Mouse (Mus musculus) kidney, embryonic 16.5 days (tissue): ENCODE measurements around the gene Msi2. TPM values are rescaled to one million over a fixed set of nuclear protein-coding genes. Genes with fewer than 3 reads are reported as not detected.
A peak's percentile ranks its signal among the peaks of the same experiment; 100 is the strongest.

Source experiments
- ATAC-seq: fragments of 200-750 bp; cut with Nextera tagmentation; 2 replicates; pipeline ENCODE4 v1.8.0; 2017; ENCODE audit warnings: moderate TSS enrichment; ENCODE audit not compliant: low FRiP score, low TSS enrichment
- H3K27ac ChIP-seq: fragments of 300-500 bp; sonication (generic); 2 replicates; pipeline ENCODE4 v1.5.1; 2014; ENCODE audit warnings: low read length
- H3K27me3 ChIP-seq: fragments of 300-500 bp; sonication (generic); 2 replicates; pipeline ENCODE4 v1.6.1; 2014; ENCODE audit warnings: low read length, control low read depth, mixed read lengths; ENCODE audit not compliant: insufficient read depth
- H3K36me3 ChIP-seq: fragments of 300-500 bp; sonication (generic); 2 replicates; pipeline ENCODE4 v1.6.1; 2014; ENCODE audit warnings: low read length, control low read depth, mixed read lengths; ENCODE audit not compliant: insufficient read depth
- H3K4me1 ChIP-seq: fragments of 300-500 bp; sonication (generic); 2 replicates; pipeline ENCODE4 v1.6.1; 2014; ENCODE audit warnings: low read length, control low read depth, mixed read lengths; ENCODE audit not compliant: insufficient read depth
- H3K4me2 ChIP-seq: fragments of 300-500 bp; sonication (generic); replicated peaks from 2 replicates; pipeline ENCODE4 v1.6.1; 2014; ENCODE audit warnings: low read depth, low read length
- H3K4me3 ChIP-seq: fragments of 300-500 bp; sonication (generic); 2 replicates; pipeline ENCODE4 v1.5.1; 2014; ENCODE audit warnings: mild to moderate bottlenecking, low read length
- H3K9ac ChIP-seq: fragments of 300-500 bp; sonication (generic); replicated peaks from 2 replicates; pipeline ENCODE4 v1.6.1; 2014; ENCODE audit warnings: low read length
- H3K9me3 ChIP-seq: fragments of 300-500 bp; sonication (generic); 2 replicates; pipeline ENCODE4 v1.6.1; 2016; ENCODE audit warnings: low read length, control low read depth
- WGBS: fragments of 180-500 bp; shearing (Covaris S2); extraction: QIAGEN DNeasy Blood & Tissue Kit; methylation state at CpG from one replicate; pipeline ENCODE4 v1.1.7; 2014; 5-methylcytosine and 5-hydroxymethylcytosine counted together
- polyA plus RNA-seq: library from polyadenylated mRNA; unstranded; fragments of >200 nt; fragmentation: Nextera tagmentation; extraction: Ambion mirVana; gene quantifications from 2 replicates; pipeline ENCODE4 v1.2.1, GENCODE M21; 2015

Msi2 gene
- polyA plus RNA-seq, 1 experiment from 2014 or later = 24.3 TPM

DNA sequence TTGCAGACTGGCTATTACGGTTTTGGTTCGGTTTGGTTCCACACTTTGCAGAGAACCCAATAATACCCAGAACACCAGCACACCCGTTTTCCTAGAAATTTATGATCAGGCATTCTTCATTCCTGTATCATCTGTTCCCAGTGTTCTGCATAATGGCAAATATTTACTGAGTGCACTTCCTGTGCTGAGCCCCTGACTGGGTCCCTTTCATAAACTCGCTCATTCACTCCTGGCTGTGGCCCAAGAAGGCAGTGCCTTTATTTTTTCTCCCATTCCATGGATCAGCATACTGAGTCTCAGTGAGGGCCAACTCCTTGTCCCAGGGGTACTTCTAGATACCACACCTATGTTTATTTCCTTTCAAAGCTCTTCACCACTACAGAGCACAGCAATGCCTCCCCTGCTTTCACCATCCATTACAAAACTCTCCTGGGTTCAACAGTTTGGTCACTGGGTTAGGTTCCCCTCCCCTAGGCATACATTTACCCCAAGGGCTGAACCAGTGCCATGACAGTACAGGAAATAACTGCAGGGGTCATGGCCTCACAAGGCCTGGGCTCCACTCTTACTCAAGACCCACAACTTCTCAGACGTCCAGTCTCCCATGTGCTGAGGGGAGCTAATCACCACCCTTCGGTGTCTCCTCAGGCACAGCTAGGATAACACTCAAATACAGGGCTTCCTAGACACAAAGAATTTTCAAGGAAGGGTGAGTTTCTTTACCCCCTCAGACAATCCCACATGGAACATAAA is 160.3 kb downstream of the Msi2 start:
- Histone ChIP-seq H3K36me3 (no peaks in the 10 kb centered on the region), H3K27ac (peak overlapping the region; percentile 81), H3K4me2 (no peak overlapping the region), H3K9me3 (no peaks in the 10 kb centered on the region), H3K4me3 (no peak overlapping the region), H3K9ac (0 out of 2 replicates have a peak overlapping the region, but pooled peaks have one; percentile 9), H3K27me3 (no peaks in the 10 kb centered on the region), H3K4me1 (peaks cover 88% of the 10 kb centered on the region)
- no peak for ATAC-seq
- 42% methylated on average over 6 of the region's 6 CpGs for WGBS

DNA sequence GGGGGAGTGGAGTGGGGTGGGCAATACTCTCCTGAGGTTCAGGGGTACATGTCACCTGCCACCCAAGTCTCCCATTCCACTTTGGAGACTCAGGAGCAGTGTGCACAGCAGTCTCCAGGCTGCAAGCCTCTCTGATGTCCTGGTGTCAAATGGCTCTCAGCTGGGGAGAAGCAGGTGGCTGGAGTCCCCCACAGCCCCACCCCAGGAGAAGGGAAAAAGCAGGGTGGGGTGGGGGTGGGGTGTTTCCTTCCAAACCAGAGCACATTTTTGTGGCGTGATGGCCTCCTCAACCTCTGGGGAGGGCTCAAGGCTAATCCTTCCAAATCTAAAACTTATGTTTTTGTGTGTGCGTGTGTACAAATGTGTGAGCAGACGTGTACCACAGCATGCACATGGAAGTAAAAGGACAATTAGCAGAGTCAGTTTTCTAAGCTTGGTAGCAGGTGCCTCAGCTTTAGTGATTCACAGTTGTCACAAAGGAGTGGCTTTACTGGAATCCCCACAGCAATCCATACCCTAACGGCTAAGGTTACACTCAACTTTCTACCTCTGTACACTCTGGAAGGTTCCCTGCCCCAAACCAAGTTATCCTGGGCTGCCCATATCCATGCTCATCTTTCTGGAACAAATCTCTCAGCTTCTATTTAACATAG is 161.1 kb downstream of the Msi2 start:
- Histone ChIP-seq H3K4me1 (peaks cover 95% of the 10 kb centered on the region), H3K36me3 (no peaks in the 10 kb centered on the region), H3K9me3 (no peaks in the 10 kb centered on the region), H3K27me3 (no peaks in the 10 kb centered on the region), H3K27ac (peak overlapping the region; percentile 81), H3K4me3 (no peak overlapping the region), H3K4me2 (no peak overlapping the region), H3K9ac (0 out of 2 replicates have a peak overlapping the region, but pooled peaks have one; percentile 9)
- no peak for ATAC-seq
- WGBS = 52% methylated on average over 4 of the region's 4 CpGs

DNA sequence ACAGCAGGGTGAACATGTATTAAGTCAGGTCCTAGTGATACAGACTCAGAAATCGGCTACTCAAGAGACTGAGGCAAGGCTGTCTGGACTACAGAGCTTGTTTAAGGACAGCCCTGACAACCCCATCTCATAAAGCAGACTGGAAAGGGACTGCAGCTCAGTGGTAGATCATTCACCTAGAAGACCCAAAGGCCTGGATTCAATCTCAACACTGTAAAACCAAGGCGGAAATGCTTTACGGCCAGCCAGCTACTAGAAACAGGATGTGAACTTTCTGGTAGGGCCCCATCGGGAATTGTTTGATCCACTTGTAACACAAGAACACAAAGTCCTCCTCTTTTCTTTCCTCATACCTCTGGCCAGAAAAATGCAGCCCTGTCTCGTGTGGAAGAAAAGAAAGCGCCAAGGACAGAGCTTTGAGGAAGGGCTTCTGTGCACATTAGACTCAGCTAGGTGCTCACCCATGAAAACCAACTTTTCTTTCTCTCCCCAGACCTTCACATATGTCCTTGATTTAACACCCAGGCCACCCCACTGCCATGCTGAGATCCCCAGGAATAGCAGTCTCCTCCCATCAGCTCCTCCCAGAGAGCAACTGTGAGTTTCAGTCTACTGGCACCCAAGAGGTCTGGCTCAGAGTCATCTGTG is 162.3 kb downstream of the Msi2 start:
- peaks cover 95% of the 10 kb centered on the region for H3K4me1 ChIP-seq
- ATAC-seq = peak; percentile 44
- 0 out of 2 replicates have a peak overlapping the region, but pooled peaks have one; percentile 12 for H3K4me2 ChIP-seq
- peak overlapping the region; percentile 93 for H3K27ac ChIP-seq
- H3K9me3 ChIP-seq = no peaks in the 10 kb centered on the region
- no peak overlapping the region for H3K4me3 ChIP-seq
- 7% methylated on average over 6 of the region's 6 CpGs for WGBS
- no peaks in the 10 kb centered on the region for H3K27me3 ChIP-seq
- H3K9ac ChIP-seq = peak overlapping the region; percentile 47; the same call in 1 of the 2 replicates
- no peaks in the 10 kb centered on the region for H3K36me3 ChIP-seq

DNA sequence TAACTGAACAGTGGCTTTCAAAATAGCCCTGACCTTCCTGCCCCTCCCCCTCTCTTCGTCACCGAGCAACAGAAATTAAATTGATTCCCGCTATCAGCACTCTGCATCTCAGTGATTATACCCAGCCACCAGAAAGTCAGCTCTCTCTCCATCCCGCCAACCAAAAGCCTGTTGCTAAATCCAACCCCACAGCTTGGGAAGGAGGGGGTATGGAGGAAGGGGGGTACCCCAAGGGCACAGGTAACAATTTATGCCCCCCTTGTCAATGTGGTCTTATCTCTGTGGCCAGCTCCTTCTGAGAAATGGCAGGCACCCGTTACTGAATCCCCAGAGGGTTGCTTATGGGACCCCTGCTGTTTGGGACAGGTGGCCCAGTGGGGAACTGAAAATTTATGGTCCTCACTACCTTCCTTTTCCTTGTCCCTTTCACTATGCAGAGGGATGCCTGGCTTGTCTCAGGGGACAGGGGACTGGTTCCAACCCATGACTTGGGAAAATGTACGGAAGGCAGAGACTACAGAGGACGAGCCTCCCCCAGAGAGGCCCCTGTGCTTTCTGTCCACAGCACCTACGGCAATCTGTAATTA is 163.0 kb downstream of the Msi2 start:
- no peak for ATAC-seq
- H3K27me3 ChIP-seq = no peaks in the 10 kb centered on the region
- WGBS = 23% methylated on average over 8 of the region's 8 CpGs
- no peaks in the 10 kb centered on the region for H3K9me3 ChIP-seq
- H3K4me2 ChIP-seq = no peak overlapping the region
- no peaks in the 10 kb centered on the region for H3K36me3 ChIP-seq
- H3K4me3 ChIP-seq = no peak overlapping the region
- peak overlapping the region; percentile 93 for H3K27ac ChIP-seq
- H3K4me1 ChIP-seq = peaks cover 95% of the 10 kb centered on the region
- no peak overlapping the region; the same call in 1 of the 2 replicates for H3K9ac ChIP-seq

DNA sequence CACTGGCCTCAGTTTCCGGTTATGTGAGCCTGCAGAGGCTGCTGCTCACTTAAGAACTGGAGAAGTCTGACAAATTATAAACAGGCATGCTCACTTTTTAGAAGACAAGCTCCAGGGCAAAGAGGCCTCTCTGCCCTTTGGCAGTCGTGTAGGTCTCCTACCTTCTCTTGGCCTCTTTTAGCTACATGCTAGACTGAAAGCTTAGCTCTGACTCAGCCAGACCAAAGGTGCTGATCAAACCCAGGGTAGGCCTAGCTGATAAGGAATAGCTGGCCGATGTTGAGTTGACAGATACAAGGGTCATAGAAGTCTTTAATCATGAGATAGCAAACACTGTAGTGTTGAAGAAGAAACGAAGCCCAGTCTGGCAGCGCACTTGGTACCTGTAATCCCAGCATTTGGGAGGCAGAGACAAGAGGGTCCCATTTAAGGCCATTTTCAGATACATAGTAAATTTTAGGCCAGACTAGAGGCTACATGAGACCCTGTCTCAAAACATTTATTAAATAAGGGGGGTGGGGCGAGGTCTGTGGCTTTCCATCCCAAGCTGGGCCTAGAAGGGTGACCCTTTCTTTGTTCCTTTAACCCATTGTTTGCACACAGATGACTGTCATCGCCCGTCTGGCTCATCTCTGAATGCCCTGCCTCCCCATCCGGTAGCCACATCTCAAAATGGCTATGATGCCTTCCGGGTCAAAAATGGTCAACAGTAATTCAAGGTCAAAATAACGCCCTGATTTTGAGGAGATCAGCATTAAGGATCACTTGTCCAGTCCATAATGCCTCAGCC is 164.6 kb downstream of the Msi2 start:
- Histone ChIP-seq H3K4me1 (peaks cover 96% of the 10 kb centered on the region), H3K27me3 (no peaks in the 10 kb centered on the region), H3K36me3 (no peaks in the 10 kb centered on the region), H3K4me3 (no peak overlapping the region), H3K4me2 (no peak overlapping the region), H3K9ac (peak overlapping the region; percentile 45; the same call in 1 of the 2 replicates), H3K27ac (peak overlapping the region; percentile 84), H3K9me3 (no peaks in the 10 kb centered on the region)
- WGBS = 71% methylated on average over 11 of the region's 11 CpGs
- ATAC-seq = no peak

DNA sequence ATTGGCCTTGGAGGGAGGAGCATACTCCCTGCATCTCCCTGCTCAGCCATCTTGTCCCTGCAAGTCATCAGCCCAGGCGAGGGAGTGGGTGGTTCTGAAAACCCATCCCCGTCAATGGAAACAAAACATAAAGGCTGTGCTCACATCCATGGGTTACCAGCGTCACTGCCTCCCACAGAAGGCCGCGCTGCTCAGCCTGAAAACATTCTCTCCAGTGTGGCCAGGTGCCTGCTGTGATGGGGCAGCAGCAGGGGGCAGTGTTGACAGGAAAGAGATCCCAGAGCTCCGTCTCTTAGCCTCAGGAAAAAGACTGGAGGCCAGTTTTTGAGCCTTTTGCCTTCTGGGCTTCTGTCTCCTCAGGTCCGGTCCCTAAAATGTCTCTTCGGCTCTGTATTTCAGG is 165.3 kb downstream of the Msi2 start:
- Histone ChIP-seq H3K27me3 (no peaks in the 10 kb centered on the region), H3K27ac (peak overlapping the region; percentile 84), H3K4me1 (peaks cover 92% of the 10 kb centered on the region), H3K9me3 (no peaks in the 10 kb centered on the region), H3K9ac (peak overlapping the region; percentile 45; the same call in 1 of the 2 replicates), H3K4me3 (no peak overlapping the region), H3K4me2 (no peak overlapping the region), H3K36me3 (no peaks in the 10 kb centered on the region)
- WGBS = 26% methylated on average over 8 of the region's 8 CpGs
- ATAC-seq = peak; percentile 32; the same call in 1 of the 2 replicates

DNA sequence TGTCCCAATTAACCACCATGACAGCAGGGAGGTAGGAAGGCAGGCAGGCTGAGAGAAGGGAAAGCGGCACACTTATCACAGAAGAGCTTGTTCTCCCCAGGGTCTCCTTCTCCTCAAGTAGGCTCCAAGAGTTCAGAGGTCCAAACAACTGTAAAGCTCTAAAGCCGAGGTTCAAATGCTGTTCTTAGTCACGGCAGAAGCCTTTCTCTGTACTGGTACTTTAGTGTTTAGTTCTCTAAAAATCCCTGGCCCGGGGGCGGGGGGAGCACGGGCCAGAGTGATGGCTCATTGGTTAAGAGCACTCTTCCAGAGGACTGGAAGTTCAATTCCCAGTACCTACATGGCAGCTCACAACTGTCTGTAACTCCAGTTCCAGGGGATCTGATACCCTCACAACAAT is 165.9 kb downstream of the Msi2 start:
- no peak for ATAC-seq
- WGBS = 46% methylated on average over 6 of the region's 6 CpGs
- H3K9me3 ChIP-seq = no peaks in the 10 kb centered on the region
- no peaks in the 10 kb centered on the region for H3K27me3 ChIP-seq
- no peak overlapping the region for H3K4me2 ChIP-seq
- H3K9ac ChIP-seq = 0 out of 2 replicates have a peak overlapping the region, but pooled peaks have one; percentile 43
- peaks cover 92% of the 10 kb centered on the region for H3K4me1 ChIP-seq
- H3K36me3 ChIP-seq = no peaks in the 10 kb centered on the region
- no peak overlapping the region for H3K4me3 ChIP-seq
- H3K27ac ChIP-seq = peak overlapping the region; percentile 84

DNA sequence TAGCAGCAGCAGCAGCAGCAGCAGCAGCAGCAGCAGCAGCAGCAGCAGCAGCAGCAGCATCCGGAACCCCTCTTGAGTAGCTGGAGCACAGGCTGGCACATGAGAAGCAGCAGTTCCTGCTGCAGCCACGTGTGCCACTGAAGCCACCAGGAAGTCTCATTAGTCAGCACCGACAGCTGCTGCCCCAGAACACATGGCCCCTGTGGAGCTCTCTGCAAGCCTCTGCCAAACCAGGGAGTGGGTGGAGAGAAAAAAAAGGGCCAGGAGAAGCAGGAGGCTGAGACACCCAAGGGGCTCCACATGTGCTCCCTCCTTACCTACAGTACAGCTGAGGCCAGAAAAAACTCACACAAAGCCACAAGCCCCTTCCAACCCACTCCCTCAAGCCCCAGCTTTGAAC is 167.3 kb downstream of the Msi2 start:
- ATAC-seq = no peak
- no peak overlapping the region for H3K4me2 ChIP-seq
- no peaks in the 10 kb centered on the region for H3K9me3 ChIP-seq
- peak overlapping the region; percentile 84 for H3K27ac ChIP-seq
- H3K27me3 ChIP-seq = no peaks in the 10 kb centered on the region
- no peaks in the 10 kb centered on the region for H3K36me3 ChIP-seq
- peaks cover 87% of the 10 kb centered on the region for H3K4me1 ChIP-seq
- peak overlapping the region; percentile 43; the same call in 1 of the 2 replicates for H3K9ac ChIP-seq
- WGBS = 11% methylated on average over 3 of the region's 3 CpGs
- H3K4me3 ChIP-seq = no peak overlapping the region
